Mouse (Mus musculus) kidney, postnatal 25 days (tissue): ENCODE measurements around the gene Ezr.

Experiments
- DNase-seq, 2 experiments: peaks; one replicate each; pipeline ENCODE4 v3.0.0; 2021; ENCODE audit warnings: mixed read lengths in 2 of 2

Ezr gene

GRCm38 (mm10) chr17:6782611-6783005 is at the start of gene Ezr:
TSS of gene Ezr (minus strand) at chr17:6782784.
- DNase-seq, result peak; percentile 93 to 95

- DNase-seq, result no peak
Observed at GRCm38 (mm10) chr17:6830004-6830592, 47.5 kb upstream of the Ezr start.

- DNase-seq, result no peak
Observed at GRCm38 (mm10) chr17:6828531-6829150, 46.1 kb upstream of the Ezr start.

GRCm38 (mm10) chr17:6827740-6828461 is 45.3 kb upstream of the Ezr start:
- peak; percentile 97 to 99 for DNase-seq

- no peak for DNase-seq
Observed at GRCm38 (mm10) chr17:6827159-6827733, 44.7 kb upstream of the Ezr start.

- DNase-seq, result no peak
Observed at GRCm38 (mm10) chr17:6816796-6817195, 34.2 kb upstream of the Ezr start.

GRCm38 (mm10) chr17:6816151-6816550 is 33.6 kb upstream of the Ezr start:
- no peak for DNase-seq

GRCm38 (mm10) chr17:6814656-6815055 is 32.1 kb upstream of the Ezr start:
- DNase-seq, result peak; percentile 52 to 64

- DNase-seq, result peak; percentile 70 to 86
Observed at GRCm38 (mm10) chr17:6812851-6813191, 30.2 kb upstream of the Ezr start.

- peak; percentile 74 to 82 for DNase-seq
Observed at GRCm38 (mm10) chr17:6811931-6812850, 29.6 kb upstream of the Ezr start.

- peak; percentile 11 to 59 for DNase-seq
Observed at GRCm38 (mm10) chr17:6809331-6809730, 26.7 kb upstream of the Ezr start.

GRCm38 (mm10) chr17:6808521-6809165 is 26.1 kb upstream of the Ezr start:
- no peak for DNase-seq

- DNase-seq, result no peak
Observed at GRCm38 (mm10) chr17:6807827-6808520, 25.4 kb upstream of the Ezr start.

GRCm38 (mm10) chr17:6804853-6805543 is 22.4 kb upstream of the Ezr start:
- DNase-seq, result no peak

GRCm38 (mm10) chr17:6804111-6804510 is 21.5 kb upstream of the Ezr start:
- DNase-seq, result no peak

- no peak for DNase-seq
Observed at GRCm38 (mm10) chr17:6803614-6804013, 21.0 kb upstream of the Ezr start.

GRCm38 (mm10) chr17:6798392-6799061 is 15.9 kb upstream of the Ezr start:
- DNase-seq, result peak in 1 of 2 experiments; percentile 51

GRCm38 (mm10) chr17:6797471-6797870 is 14.9 kb upstream of the Ezr start:
- no peak for DNase-seq

- no peak for DNase-seq
Observed at GRCm38 (mm10) chr17:6794160-6794751, 11.7 kb upstream of the Ezr start.

- DNase-seq, result no peak
Observed at GRCm38 (mm10) chr17:6789581-6790118, 7.1 kb upstream of the Ezr start.
